Mouse (Mus musculus) small intestine, adult 2 months (tissue): ENCODE data around the gene Tesk2.

Experiments
- CTCF ChIP-seq: fragments of 200-500 bp; IDR thresholded peaks from 2 replicates; pipeline ENCODE4 v1.5.1; 2012; ENCODE audit warnings: low read depth, mild to moderate bottlenecking, control low read depth, inconsistent platforms, low read length, moderate library complexity, mixed read lengths; ENCODE audit not compliant: insufficient replicate concordance, insufficient read length; ENCODE audit errors: extremely low read depth
- POLR2A ChIP-seq: fragments of 200-500 bp; IDR thresholded peaks from 2 replicates; pipeline ENCODE4 v1.6.1; 2012; ENCODE audit warnings: low read depth, mild to moderate bottlenecking, control low read depth, inconsistent platforms, low read length, moderate library complexity

DNA sequence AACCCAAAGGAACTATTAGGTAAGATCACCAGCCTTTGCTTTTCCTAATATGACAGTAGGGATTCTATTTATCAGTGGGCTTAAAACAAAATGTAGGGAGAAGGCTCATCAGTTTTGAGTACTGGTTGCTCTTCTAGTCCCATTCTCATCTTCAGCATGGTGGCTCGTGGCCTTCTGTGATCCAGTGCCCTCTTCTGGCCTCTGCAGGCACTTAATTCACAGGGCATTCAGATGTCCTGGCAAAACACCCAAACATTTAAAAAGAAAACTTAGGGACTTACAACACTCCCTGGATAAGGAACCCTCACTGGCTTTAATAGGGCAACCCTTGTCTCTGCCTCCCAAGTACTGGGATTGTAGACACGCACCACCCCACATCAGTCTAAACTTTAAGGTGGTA, 73.5 kb downstream of the Tesk2 start:
- no peak for TF ChIP-seq POLR2A
- no peak for TF ChIP-seq CTCF
